Mouse (Mus musculus) fibroblast of lung, adult 2 months (primary cell): ENCODE results near the gene Iqcf3.
"Not testable (repeated sequence)": the region's sequence is repeated elsewhere in the genome, so short reads cannot be mapped to it uniquely, and the experiment has no call there.

Source experiments
- DNase-seq: peaks from one replicate; pipeline ENCODE4 v3.0.0-alpha.2; 2011; ENCODE audit warnings: low read depth

Gene Iqcf3

GRCm38 (mm10) chr9:106509356-106509755 is 52.1 kb downstream of the Iqcf3 start:
- no peak for DNase-seq

GRCm38 (mm10) chr9:106504246-106504645 is 57.2 kb downstream of the Iqcf3 start:
- no peak for DNase-seq

GRCm38 (mm10) chr9:106501846-106502245 is 59.6 kb downstream of the Iqcf3 start:
- no peak for DNase-seq

GRCm38 (mm10) chr9:106499667-106500066 is 61.8 kb downstream of the Iqcf3 start, which contains the start of gene Iqcf1:
TSS of gene Iqcf1 (plus strand) at chr9:106499967.
- no peak for DNase-seq

- not testable (repeated sequence) for DNase-seq
Measured at GRCm38 (mm10) chr9:106487602-106488001, 73.8 kb downstream of the Iqcf3 start.

- no peak for DNase-seq
Measured at GRCm38 (mm10) chr9:106485076-106485475, 76.4 kb downstream of the Iqcf3 start.

- no peak for DNase-seq
Measured at GRCm38 (mm10) chr9:106483606-106484005, 77.8 kb downstream of the Iqcf3 start.

- DNase-seq, result no peak
Measured at GRCm38 (mm10) chr9:106483136-106483535, 78.3 kb downstream of the Iqcf3 start.

GRCm38 (mm10) chr9:106482578-106483115 is 78.8 kb downstream of the Iqcf3 start:
- DNase-seq, result no peak

GRCm38 (mm10) chr9:106481676-106482075 is 79.8 kb downstream of the Iqcf3 start:
- no peak for DNase-seq

- DNase-seq, result no peak
Measured at GRCm38 (mm10) chr9:106481075-106481474, 80.4 kb downstream of the Iqcf3 start.

- DNase-seq, result no peak
Measured at GRCm38 (mm10) chr9:106480541-106480940, 80.9 kb downstream of the Iqcf3 start.

- no peak for DNase-seq
Measured at GRCm38 (mm10) chr9:106478101-106478500, 83.3 kb downstream of the Iqcf3 start.

GRCm38 (mm10) chr9:106477649-106478048 is 83.8 kb downstream of the Iqcf3 start:
- no peak for DNase-seq

- DNase-seq, result peak; percentile 99
Measured at GRCm38 (mm10) chr9:106476924-106477484, 84.4 kb downstream of the Iqcf3 start, which contains the start of gene Parp3. TSS of gene Parp3 (minus strand) at chr9:106476949.

- peak; percentile 91 for DNase-seq
Measured at GRCm38 (mm10) chr9:106476002-106476923, 85.2 kb downstream of the Iqcf3 start.

GRCm38 (mm10) chr9:106475663-106476001 is 85.8 kb downstream of the Iqcf3 start, which contains the start of gene Rrp9:
TSS of gene Rrp9 (plus strand) at chr9:106475963.
- no peak for DNase-seq

- no peak for DNase-seq
Measured at GRCm38 (mm10) chr9:106475046-106475445, 86.4 kb downstream of the Iqcf3 start.

GRCm38 (mm10) chr9:106474456-106474855 is 87.0 kb downstream of the Iqcf3 start:
- DNase-seq, result peak; percentile 60

- DNase-seq, result no peak
Measured at GRCm38 (mm10) chr9:106473753-106474105, 87.7 kb downstream of the Iqcf3 start.

GRCm38 (mm10) chr9:106473081-106473752 is 88.2 kb downstream of the Iqcf3 start:
- DNase-seq, result no peak

GRCm38 (mm10) chr9:106472321-106472720 is 89.1 kb downstream of the Iqcf3 start:
- DNase-seq, result no peak
